Mouse (Mus musculus): ENCODE data around the gene Hspa8.

DNA sequence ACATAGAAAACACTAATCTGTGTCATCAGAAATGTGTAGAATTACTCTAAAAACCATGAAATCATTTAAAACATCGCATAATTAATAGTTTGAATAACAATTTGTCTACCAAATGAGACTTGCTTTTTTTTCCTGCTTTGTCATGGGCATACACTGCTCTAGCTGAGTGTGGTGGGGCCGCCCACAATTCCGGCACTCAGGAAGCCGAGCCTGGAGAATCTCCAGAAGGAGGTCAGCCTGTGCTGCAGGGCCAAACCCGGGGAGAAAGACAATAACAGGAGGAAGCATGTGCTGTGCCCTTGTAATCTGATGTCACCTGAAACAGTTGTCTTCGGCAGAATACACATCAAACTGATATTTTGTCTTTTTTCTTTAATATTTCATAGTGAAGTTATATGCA is 24.8 kb downstream of the Hspa8 start:
- TF ChIP-seq CTCF (IDR thresholded peaks at IDR 0.05; ENCODE audit: low read depth) (no peak), EP300 (IDR thresholded peaks at IDR 0.05; ENCODE audit: low read depth) (no peak)
